Mouse (Mus musculus): ENCODE measurements at regions not wholly inside any gene's neighbourhood (a gene's known extent, or its start where the extent isn't known, plus 50 kb on each side); places are given as distances from the start of the nearest gene placed in this dataset.
A peak's percentile ranks its signal among the peaks of the same experiment; 100 is the strongest.
"Not testable (repeated sequence)": the region's sequence is repeated elsewhere in the genome, so short reads cannot be mapped to it uniquely, and the experiment has no call there.

- ATAC-seq (ENCODE audit: low read depth) = no peak
These were observed 143.7 kb upstream of the Gm10306 start for GRCm38 (mm10) chr4:94412661-94413060.

GRCm38 (mm10) chr4:94425525-94425924 lies 130.8 kb upstream of the Gm10306 start:
- not testable (repeated sequence) for H3K4me3 ChIP-seq (replicated peaks); H3K27ac ChIP-seq; H3K4me1 ChIP-seq (replicated peaks); H3K36me3 ChIP-seq; H3K4me2 ChIP-seq; H3K27me3 ChIP-seq; H3K9me3 ChIP-seq (replicated peaks); ATAC-seq (ENCODE audit: low read depth); DNase-seq; H3K9ac ChIP-seq
- WGBS (ENCODE audit: insufficient replicate concordance) = 50% methylated on average over 10 of the region's 10 CpGs

More at GRCm38 (mm10) chr4:94412661-94413060, 143.7 kb upstream of the Gm10306 start:
- DNase-seq = no peak
- Histone ChIP-seq H3K27me3 (no peaks in the 10 kb centered on the region), H3K4me1 (replicated peaks) (no peaks in the 10 kb centered on the region), H3K4me2 (no peak overlapping the region), H3K9me3 (replicated peaks) (no peaks in the 10 kb centered on the region), H3K27ac (no peak overlapping the region), H3K36me3 (no peaks in the 10 kb centered on the region), H3K9ac (no peak overlapping the region), H3K4me3 (replicated peaks) (no peak overlapping the region)
- 66% methylated on average over 2 of the region's 2 CpGs for WGBS (ENCODE audit: insufficient replicate concordance)

GRCm38 (mm10) chr4:94427581-94427980 lies 128.8 kb upstream of the Gm10306 start:
- Histone ChIP-seq H3K9ac (no peak overlapping the region), H3K9me3 (replicated peaks) (no peaks in the 10 kb centered on the region), H3K36me3 (no peaks in the 10 kb centered on the region), H3K27ac (no peak overlapping the region), H3K4me1 (replicated peaks) (no peaks in the 10 kb centered on the region), H3K4me2 (no peak overlapping the region), H3K4me3 (replicated peaks) (no peak overlapping the region), H3K27me3 (no peaks in the 10 kb centered on the region)
- ATAC-seq (ENCODE audit: low read depth) (no peak), DNase-seq (no peak)
- WGBS (ENCODE audit: insufficient replicate concordance) = 68% methylated on average over 5 of the region's 5 CpGs

GRCm38 (mm10) chr4:94432005-94432404 lies 124.3 kb upstream of the Gm10306 start:
- 61% methylated on average over 3 of the region's 3 CpGs for WGBS (ENCODE audit: insufficient replicate concordance)
- DNase-seq (no peak), ATAC-seq (ENCODE audit: low read depth) (no peak)
- Histone ChIP-seq H3K9ac (no peak overlapping the region), H3K36me3 (no peaks in the 10 kb centered on the region), H3K4me1 (replicated peaks) (no peaks in the 10 kb centered on the region), H3K4me3 (replicated peaks) (no peak overlapping the region), H3K27ac (no peak overlapping the region), H3K27me3 (no peaks in the 10 kb centered on the region), H3K9me3 (replicated peaks) (no peaks in the 10 kb centered on the region), H3K4me2 (no peak overlapping the region)

GRCm38 (mm10) chr4:94437717-94438435 lies 118.5 kb upstream of the Gm10306 start:
- no peak overlapping the region for H3K27ac ChIP-seq
- peak; percentile 1 for DNase-seq
- no peak overlapping the region for H3K9ac ChIP-seq
- peak; percentile 63; the same call in 1 of the 2 replicates for ATAC-seq (ENCODE audit: low read depth)
- H3K36me3 ChIP-seq = no peaks in the 10 kb centered on the region
- WGBS (ENCODE audit: insufficient replicate concordance) = 24% methylated on average over 10 of the region's 10 CpGs
- H3K4me3 ChIP-seq (replicated peaks) = no peak overlapping the region
- no peaks in the 10 kb centered on the region for H3K27me3 ChIP-seq
- no peaks in the 10 kb centered on the region for H3K9me3 ChIP-seq (replicated peaks)
- H3K4me2 ChIP-seq = 0 out of 2 replicates have a peak overlapping the region, but pooled peaks have one; percentile 1
- peaks cover 12% of the 10 kb centered on the region for H3K4me1 ChIP-seq (replicated peaks)

GRCm38 (mm10) chr4:94439159-94439836 lies 117.0 kb upstream of the Gm10306 start:
- ATAC-seq (ENCODE audit: low read depth) = no peak
- H3K4me3 ChIP-seq (replicated peaks) = no peak overlapping the region
- no peaks in the 10 kb centered on the region for H3K9me3 ChIP-seq (replicated peaks)
- WGBS (ENCODE audit: insufficient replicate concordance) = 71% methylated on average over 6 of the region's 6 CpGs
- no peaks in the 10 kb centered on the region for H3K27me3 ChIP-seq
- DNase-seq = no peak
- no peak overlapping the region for H3K27ac ChIP-seq
- peaks cover 12% of the 10 kb centered on the region for H3K4me1 ChIP-seq (replicated peaks)
- no peak overlapping the region for H3K9ac ChIP-seq
- no peak overlapping the region for H3K4me2 ChIP-seq
- H3K36me3 ChIP-seq = no peaks in the 10 kb centered on the region

GRCm38 (mm10) chr4:94446604-94447003 lies 109.7 kb upstream of the Gm10306 start:
- Histone ChIP-seq H3K9ac (no peak overlapping the region), H3K27ac (no peak overlapping the region), H3K4me2 (no peak overlapping the region), H3K4me1 (replicated peaks) (no peaks in the 10 kb centered on the region), H3K4me3 (replicated peaks) (no peak overlapping the region), H3K9me3 (replicated peaks) (no peaks in the 10 kb centered on the region), H3K27me3 (no peaks in the 10 kb centered on the region), H3K36me3 (no peaks in the 10 kb centered on the region)
- no peak for ATAC-seq (ENCODE audit: low read depth)
- no peak for DNase-seq
- WGBS (ENCODE audit: insufficient replicate concordance) = 53% methylated on average over 4 of the region's 4 CpGs
